Mouse (Mus musculus) heart, embryonic 13.5 days (tissue): ENCODE data around the gene Ptprk. TPM values are rescaled to one million over a fixed set of nuclear protein-coding genes. Genes with fewer than 3 reads are reported as not detected.

Experiments
- ATAC-seq: fragments of 200-750 bp; cut with Nextera tagmentation; 2 replicates; pipeline ENCODE4 v1.8.0; 2017; ENCODE audit warnings: moderate TSS enrichment; ENCODE audit not compliant: insufficient number of reproducible peaks, low FRiP score, low TSS enrichment; ENCODE audit errors: extremely low read depth
- H3K27ac ChIP-seq: fragments of 300-500 bp; sonication (generic); replicated peaks from 2 replicates; pipeline ENCODE4 v1.5.1; 2015; ENCODE audit warnings: moderate library complexity, mild to moderate bottlenecking, inconsistent platforms
- H3K27me3 ChIP-seq: fragments of 300-500 bp; sonication (generic); replicated peaks from 2 replicates; pipeline ENCODE4 v1.6.1; 2015; ENCODE audit warnings: mild to moderate bottlenecking, inconsistent platforms
- H3K36me3 ChIP-seq: fragments of 300-500 bp; sonication (generic); 2 replicates; pipeline ENCODE4 v1.6.1; 2015; ENCODE audit warnings: mild to moderate bottlenecking, inconsistent platforms
- H3K4me1 ChIP-seq: fragments of 300-500 bp; sonication (generic); 2 replicates; pipeline ENCODE4 v1.6.1; 2015; ENCODE audit warnings: inconsistent platforms
- H3K4me2 ChIP-seq: fragments of 300-500 bp; sonication (generic); 2 replicates; pipeline ENCODE4 v1.6.1; 2015; ENCODE audit warnings: inconsistent platforms, mild to moderate bottlenecking, moderate library complexity
- H3K4me3 ChIP-seq: fragments of 300-500 bp; sonication (generic); 2 replicates; pipeline ENCODE4 v1.5.1; 2015; ENCODE audit warnings: moderate library complexity, mild to moderate bottlenecking, inconsistent platforms
- H3K9ac ChIP-seq: fragments of 300-500 bp; sonication (generic); 2 replicates; pipeline ENCODE4 v1.6.1; 2015; ENCODE audit warnings: inconsistent platforms, mild to moderate bottlenecking, moderate library complexity
- H3K9me3 ChIP-seq: fragments of 300-500 bp; sonication (generic); 2 replicates; pipeline ENCODE4 v1.6.1; 2016; ENCODE audit warnings: inconsistent platforms
- WGBS: fragments of 180-500 bp; shearing (Covaris S2); methylation state at CpG from one replicate; pipeline ENCODE4 v1.1.7; 2015; ENCODE audit warnings: mixed read lengths; 5-methylcytosine and 5-hydroxymethylcytosine counted together
- polyA plus RNA-seq: library from polyadenylated mRNA; unstranded; fragments of >200 nt; fragmentation: Nextera tagmentation; extraction: Ambion mirVana; gene quantifications from 2 replicates; pipeline ENCODE4 v1.2.1, GENCODE M21; 2015

Gene Ptprk
- polyA plus RNA-seq, result 31.3 and 38.0 TPM in 2 replicates

DNA sequence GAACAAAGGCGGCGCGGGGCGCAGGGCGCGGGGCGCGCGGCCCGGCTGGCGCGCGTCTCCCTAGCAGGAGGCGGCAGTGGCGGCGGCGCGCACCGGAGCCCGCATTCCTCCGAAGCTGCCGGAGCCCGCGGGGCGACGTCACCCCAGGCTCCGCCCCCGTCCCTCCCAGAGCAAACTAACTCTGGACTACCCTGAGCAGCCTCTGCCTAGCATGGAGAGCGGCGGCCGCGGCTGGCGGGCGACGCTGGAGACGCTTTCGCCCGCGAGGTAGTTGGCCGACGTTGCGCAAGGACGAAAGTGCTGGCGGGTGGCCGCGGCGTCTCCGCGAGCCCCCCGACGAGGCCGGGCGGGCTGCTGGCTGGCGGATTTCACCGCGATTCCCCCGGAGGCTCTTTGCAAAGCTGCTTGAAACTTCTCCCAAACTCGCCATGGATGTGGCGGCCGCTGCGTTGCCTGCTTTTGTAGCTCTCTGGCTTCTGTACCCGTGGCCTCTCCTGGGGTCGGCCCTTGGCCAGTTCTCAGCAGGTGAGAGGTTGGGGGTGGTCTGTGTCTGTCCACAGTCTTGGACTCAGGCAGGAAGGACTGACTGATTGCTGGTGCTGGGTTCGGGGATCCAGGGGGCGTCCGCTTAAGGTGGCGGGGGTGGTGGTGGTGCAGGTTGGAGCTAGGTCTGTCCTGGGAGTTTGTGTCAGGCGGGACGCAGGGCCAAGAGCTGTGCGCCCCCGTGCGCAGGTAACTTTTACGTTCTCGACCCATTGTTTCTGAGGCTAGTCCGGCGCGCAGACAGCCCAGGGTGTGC lies at the start of gene Ptprk:
Gene Ptprk (plus strand): TSS at position 168 of the 799 bp plus-strand sequence.
- WGBS, result under 1% methylated on average over 71 of the region's 77 CpGs
- no peaks in the 10 kb centered on the region for H3K27me3 ChIP-seq
- peak; percentile 90 for ATAC-seq

DNA sequence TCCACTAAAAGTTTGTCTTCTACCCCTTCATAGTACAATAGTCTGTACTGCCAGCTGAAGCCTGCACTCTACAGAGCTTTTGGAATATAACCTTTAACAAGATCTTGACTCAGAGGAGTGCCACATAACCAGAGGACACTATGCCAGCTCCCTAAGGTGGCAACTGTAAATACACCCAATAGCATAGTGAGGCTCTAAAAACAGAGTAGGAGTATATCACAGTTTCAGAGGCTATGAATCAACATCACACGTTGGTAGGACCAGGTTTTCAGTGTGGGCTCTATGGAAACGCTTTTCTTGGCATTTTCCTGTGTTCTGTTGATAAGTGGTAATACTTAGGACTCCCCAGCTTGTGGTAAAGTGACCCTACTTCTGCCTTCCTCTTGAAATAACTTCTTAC lies 46.8 kb upstream of the Ptprk start:
- ATAC-seq, result no peak
- no peaks in the 10 kb centered on the region for H3K4me1 ChIP-seq
- H3K36me3 ChIP-seq, result no peaks in the 10 kb centered on the region
- no peaks in the 10 kb centered on the region for H3K27me3 ChIP-seq
- no peak overlapping the region for H3K4me3 ChIP-seq
- WGBS, result 70% methylated on average over 2 of the region's 2 CpGs
- H3K9me3 ChIP-seq, result no peaks in the 10 kb centered on the region
- H3K4me2 ChIP-seq, result no peak overlapping the region
- no peak overlapping the region for H3K9ac ChIP-seq
- H3K27ac ChIP-seq, result no peak overlapping the region

More for the DNA sequence above, at the start of gene Ptprk:
- Histone ChIP-seq H3K4me2 (peak within 1 kb of the TSS; percentile 71), H3K27ac (peak within 1 kb of the TSS; percentile 93), H3K4me3 (peak within 1 kb of the TSS; percentile 74), H3K9me3 (no peaks in the 10 kb centered on the region), H3K9ac (peak within 1 kb of the TSS; percentile 94), H3K36me3 (no peaks in the 10 kb centered on the region), H3K4me1 (peaks cover 29% of the 10 kb centered on the region)

DNA sequence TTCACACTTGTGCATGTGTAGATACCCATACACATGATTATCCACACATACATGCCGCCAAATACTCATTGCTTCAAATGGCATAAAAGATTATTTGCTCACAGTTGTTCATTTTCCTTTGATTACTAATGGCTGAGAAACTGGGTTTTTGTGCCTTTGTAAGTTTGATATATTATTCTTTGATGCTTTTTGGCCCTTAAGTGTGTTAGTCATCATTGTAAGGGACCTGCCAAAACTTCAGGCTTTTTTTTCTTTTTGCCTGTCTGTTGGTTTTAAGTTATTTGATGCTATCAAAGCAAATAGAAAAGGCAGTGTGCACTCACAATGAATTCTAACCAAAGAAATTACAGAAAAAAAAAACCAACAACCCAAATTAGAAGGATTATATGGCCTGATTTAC lies 38.2 kb upstream of the Ptprk start:
- H3K4me1 ChIP-seq, result no peaks in the 10 kb centered on the region
- H3K4me2 ChIP-seq, result no peak overlapping the region
- no peak overlapping the region for H3K4me3 ChIP-seq
- no peaks in the 10 kb centered on the region for H3K36me3 ChIP-seq
- no peaks in the 10 kb centered on the region for H3K27me3 ChIP-seq
- ATAC-seq, result no peak
- WGBS, result 83% methylated on average over 1 of the region's 1 CpGs
- H3K9ac ChIP-seq, result no peak overlapping the region
- no peaks in the 10 kb centered on the region for H3K9me3 ChIP-seq
- H3K27ac ChIP-seq, result no peak overlapping the region

DNA sequence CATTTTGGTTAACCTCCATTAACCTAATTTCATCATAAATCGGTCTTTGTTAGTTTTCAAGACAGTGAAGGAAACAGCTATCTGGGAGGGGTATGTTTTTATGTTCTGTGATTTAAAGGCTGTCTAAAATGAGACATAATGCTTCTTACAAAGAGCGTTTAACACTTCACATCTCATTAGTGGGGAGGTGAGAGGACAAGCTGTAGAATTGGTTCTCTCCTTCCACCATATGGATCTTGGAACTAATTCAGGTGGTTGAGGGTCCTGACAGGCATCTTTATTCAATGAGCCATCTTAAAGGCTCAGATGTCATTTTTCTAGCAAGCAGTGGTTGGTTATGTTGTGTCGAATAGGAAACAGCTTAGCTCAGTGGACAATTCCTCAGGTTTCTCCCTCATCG lies 19.9 kb upstream of the Ptprk start:
- Histone ChIP-seq H3K27me3 (no peaks in the 10 kb centered on the region), H3K36me3 (no peaks in the 10 kb centered on the region), H3K9ac (no peak overlapping the region), H3K4me3 (no peak overlapping the region), H3K27ac (no peak overlapping the region), H3K9me3 (no peaks in the 10 kb centered on the region; the same call in 1 of the 2 replicates), H3K4me2 (no peak overlapping the region), H3K4me1 (no peaks in the 10 kb centered on the region)
- WGBS, result 75% methylated on average over 4 of the region's 4 CpGs
- ATAC-seq, result no peak

DNA sequence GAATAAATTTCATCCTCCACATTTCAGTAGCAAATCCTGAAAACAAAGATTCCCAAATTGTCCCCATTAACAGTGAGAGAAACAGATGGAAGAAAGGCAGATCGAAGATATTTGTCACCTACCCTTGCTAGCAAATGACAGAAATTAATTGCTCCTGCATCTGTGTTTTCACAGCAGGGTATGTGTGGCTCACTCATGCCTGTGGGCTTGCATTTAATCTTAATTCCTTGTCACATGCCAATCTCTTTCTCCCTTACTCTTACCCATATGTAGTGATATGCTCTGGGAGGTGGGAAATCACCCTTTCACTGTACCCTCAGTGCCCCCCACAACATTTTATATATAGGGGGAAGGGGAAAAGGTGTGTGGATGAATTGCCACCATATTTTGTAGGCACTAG lies 15.4 kb upstream of the Ptprk start:
- Histone ChIP-seq H3K9me3 (0 out of 2 replicates have a peak, but pooled peaks cover 3% of the 10 kb centered on the region), H3K27me3 (no peaks in the 10 kb centered on the region), H3K4me3 (no peak overlapping the region), H3K9ac (no peak overlapping the region), H3K4me1 (no peaks in the 10 kb centered on the region), H3K4me2 (no peak overlapping the region), H3K27ac (no peak overlapping the region), H3K36me3 (no peaks in the 10 kb centered on the region)
- no peak for ATAC-seq
- WGBS, result 76% methylated on average over 1 of the region's 1 CpGs

DNA sequence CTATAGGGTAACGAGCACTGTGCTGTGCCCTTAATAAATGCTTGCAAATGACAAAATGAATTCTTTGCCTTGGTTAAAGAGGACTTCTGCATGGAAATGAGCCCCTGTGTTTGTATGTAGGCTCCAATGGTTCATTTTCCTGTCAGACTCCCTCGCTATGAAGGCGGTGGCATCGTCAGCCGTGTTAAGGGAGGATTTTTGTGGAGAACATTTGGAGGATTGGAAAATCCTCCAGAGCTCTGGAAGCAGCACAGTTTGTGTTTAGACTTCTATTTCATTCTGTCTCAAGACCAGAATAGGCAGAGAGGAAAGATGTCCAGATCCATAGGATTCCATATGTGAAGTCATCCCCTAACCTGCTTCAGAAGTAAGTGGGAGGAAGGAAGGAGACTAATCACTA lies 6.6 kb upstream of the Ptprk start:
- Histone ChIP-seq H3K4me1 (no peaks in the 10 kb centered on the region), H3K4me3 (no peak overlapping the region), H3K4me2 (no peak overlapping the region), H3K36me3 (no peaks in the 10 kb centered on the region), H3K9me3 (no peaks in the 10 kb centered on the region), H3K9ac (no peak overlapping the region), H3K27me3 (no peaks in the 10 kb centered on the region), H3K27ac (no peak overlapping the region)
- 88% methylated on average over 5 of the region's 5 CpGs for WGBS
- no peak for ATAC-seq

DNA sequence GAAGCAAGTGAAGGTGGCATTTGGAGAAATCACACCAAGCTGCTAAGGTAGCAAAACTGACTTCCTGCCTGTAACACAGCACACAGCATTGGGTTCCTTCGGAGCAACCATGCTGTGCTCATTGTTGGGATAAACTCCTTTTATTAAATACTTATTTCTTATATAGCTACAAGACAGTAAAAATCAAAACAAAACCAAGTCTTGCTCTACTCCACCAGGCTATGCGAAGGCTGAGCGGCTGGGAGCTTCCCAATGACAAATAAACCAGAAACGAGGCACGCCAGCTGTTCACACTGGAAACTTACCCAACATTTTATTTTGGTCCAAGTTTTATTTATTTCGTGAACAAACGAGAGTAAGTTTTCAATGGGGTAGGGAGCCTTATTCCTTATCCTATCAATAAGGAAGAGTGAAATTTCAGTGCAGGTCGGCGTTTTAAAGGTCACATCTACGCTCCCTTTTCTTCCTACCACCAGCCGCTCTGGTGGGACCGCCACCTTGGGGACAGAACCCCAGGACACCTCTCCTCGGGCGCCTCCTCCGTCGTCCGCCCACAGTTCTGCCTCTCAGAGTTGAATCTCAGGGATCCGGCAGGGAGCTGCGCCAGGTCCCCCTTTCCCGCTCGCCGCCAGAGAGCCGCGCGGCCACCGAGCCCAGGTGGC lies 498 bp upstream of the Ptprk start:
- Histone ChIP-seq H3K27me3 (no peaks in the 10 kb centered on the region), H3K27ac (peak overlapping the region; percentile 93), H3K36me3 (no peaks in the 10 kb centered on the region), H3K9me3 (no peaks in the 10 kb centered on the region), H3K4me2 (peak overlapping the region; percentile 71), H3K9ac (peak overlapping the region; percentile 94), H3K4me3 (peak overlapping the region; percentile 74), H3K4me1 (peaks cover 26% of the 10 kb centered on the region)
- ATAC-seq, result no peak
- 0% methylated on average over 26 of the region's 26 CpGs for WGBS

DNA sequence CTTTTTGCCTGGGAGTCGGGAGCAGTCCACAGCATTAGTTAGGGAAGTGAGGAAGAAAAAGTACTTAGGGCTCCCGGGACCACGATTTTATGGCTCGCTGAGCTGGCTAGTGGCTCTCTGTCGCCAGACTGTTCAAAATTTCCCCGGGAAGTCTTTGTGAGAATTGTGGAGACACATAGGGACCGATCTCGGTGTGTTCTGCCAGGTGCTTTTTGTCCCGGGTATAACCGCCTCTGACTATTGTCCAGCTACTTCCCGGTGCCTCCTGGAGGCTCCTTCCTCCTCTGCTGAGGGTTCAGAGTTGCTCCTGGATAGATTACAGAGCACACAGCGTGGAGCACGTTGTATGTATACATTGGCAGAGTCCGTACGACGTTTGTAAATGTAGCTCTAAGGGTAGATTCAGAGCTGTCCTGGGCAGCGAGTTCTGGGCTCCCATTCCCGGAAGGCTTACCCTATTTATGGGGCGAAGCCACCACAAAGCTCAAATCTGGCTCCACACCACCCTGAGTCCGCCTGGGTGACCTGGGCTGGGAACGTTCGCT lies 943 bp downstream of the Ptprk start:
- H3K27ac ChIP-seq, result peak overlapping the region; percentile 93
- WGBS, result under 1% methylated on average over 22 of the region's 22 CpGs
- H3K4me3 ChIP-seq, result peak overlapping the region; percentile 74
- no peaks in the 10 kb centered on the region for H3K36me3 ChIP-seq
- peak overlapping the region; percentile 94 for H3K9ac ChIP-seq
- ATAC-seq, result 0 out of 2 replicates have a peak, but pooled peaks have one; percentile 7
- no peaks in the 10 kb centered on the region for H3K27me3 ChIP-seq
- H3K4me1 ChIP-seq, result peaks cover 29% of the 10 kb centered on the region
- peak overlapping the region; percentile 71 for H3K4me2 ChIP-seq
- no peaks in the 10 kb centered on the region for H3K9me3 ChIP-seq

DNA sequence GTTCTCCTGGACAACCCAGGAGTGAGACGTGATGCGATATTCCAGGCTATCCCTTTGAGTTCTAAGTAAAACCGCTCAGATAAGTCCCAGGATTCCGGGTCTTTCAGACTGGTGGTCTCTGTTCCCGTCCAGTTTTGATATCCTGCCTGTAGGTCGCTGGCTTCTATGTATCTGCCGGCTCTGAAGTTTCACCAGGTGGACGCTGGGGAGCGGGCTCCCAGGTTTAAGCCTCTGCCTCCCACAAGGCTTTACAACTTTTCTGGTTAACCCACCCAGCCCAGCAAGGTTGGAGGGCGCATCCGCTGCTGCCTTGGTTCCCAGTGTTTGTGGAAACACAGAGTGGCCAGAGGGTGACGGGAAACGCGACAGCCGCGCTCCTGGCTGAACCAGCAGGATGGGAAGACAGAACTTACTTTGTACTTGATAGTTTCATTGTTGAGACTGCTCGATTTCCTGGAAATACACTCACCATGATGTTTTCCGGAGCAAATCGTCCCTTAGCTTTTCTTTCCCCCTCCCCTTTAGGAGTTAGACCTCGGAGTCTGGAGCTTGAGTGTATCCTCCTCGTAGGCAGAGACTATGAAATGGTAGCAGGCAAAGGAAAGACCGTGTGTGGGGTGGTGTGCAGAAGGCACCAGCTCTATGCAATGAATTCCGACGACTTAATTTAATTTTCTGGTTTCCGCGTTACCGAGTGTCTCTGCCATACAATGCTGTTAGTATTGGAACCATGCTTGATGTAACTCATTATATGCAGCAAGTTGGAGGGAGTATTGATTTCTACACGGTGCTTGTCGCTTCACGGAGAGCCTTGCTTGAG lies 1.6 kb downstream of the Ptprk start:
- Histone ChIP-seq H3K4me2 (peak overlapping the region; percentile 71), H3K27ac (peak overlapping the region; percentile 93), H3K9ac (peak overlapping the region; percentile 94), H3K9me3 (no peaks in the 10 kb centered on the region), H3K36me3 (no peaks in the 10 kb centered on the region), H3K4me3 (peak overlapping the region; percentile 74), H3K4me1 (peaks cover 32% of the 10 kb centered on the region), H3K27me3 (no peaks in the 10 kb centered on the region)
- ATAC-seq, result no peak
- 4% methylated on average over 30 of the region's 30 CpGs for WGBS

DNA sequence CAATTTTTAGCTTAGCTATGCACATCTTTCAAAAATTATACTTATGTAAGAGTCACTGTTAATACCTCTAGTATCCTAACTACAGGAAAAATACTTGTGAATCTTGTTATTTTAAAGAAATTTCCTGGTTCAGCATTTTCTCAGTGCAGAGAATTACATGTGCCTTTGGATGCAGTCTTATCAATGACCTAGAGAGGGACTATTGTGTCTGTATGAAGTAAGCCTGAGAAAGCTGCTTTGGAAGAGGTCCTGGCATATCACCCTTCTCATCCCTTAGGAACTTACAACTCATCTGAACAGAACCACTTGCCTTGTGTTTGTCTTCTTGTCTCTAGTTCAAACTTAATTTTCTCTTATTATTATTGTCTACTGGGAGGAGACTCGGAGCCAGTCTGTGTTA lies 3.6 kb downstream of the Ptprk start:
- Histone ChIP-seq H3K27ac (no peak overlapping the region), H3K9me3 (no peaks in the 10 kb centered on the region), H3K4me3 (no peak overlapping the region), H3K27me3 (no peaks in the 10 kb centered on the region), H3K36me3 (no peaks in the 10 kb centered on the region), H3K4me1 (peaks cover 43% of the 10 kb centered on the region), H3K4me2 (peak overlapping the region; percentile 71), H3K9ac (no peak overlapping the region)
- WGBS, result 79% methylated on average over 1 of the region's 1 CpGs
- ATAC-seq, result no peak

DNA sequence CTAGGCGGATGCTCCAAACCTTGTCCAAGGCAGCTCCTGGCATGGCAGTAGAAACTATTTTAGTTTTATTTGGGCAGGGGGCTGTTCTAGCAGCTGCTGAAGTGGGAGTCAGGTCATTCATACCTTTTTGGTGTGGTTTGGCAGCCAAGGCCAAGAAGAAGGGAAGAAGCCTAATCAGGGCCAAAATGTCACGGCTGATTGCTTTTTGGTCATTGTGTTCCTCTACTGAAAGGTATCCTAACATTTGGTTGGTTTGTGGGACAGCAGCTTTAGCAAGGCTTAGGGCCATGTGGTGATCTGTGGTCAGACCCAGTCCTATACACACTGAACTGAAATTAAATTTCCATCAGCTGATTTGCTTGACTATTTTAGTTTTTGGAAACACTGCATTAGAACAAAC lies 6.6 kb downstream of the Ptprk start:
- no peaks in the 10 kb centered on the region for H3K27me3 ChIP-seq
- no peak overlapping the region for H3K4me3 ChIP-seq
- WGBS, result 86% methylated on average over 2 of the region's 2 CpGs
- no peaks in the 10 kb centered on the region for H3K9me3 ChIP-seq
- no peak for ATAC-seq
- H3K9ac ChIP-seq, result no peak overlapping the region
- H3K4me2 ChIP-seq, result no peak overlapping the region
- peaks cover 45% of the 10 kb centered on the region for H3K4me1 ChIP-seq
- no peaks in the 10 kb centered on the region for H3K36me3 ChIP-seq
- H3K27ac ChIP-seq, result no peak overlapping the region
